Mouse (Mus musculus) heart, adult 2 months (tissue): ENCODE measurements around the gene Clrn1.

ENCODE experiments used
- CTCF ChIP-seq: fragments of 200-600 bp; IDR thresholded peaks from 2 replicates; pipeline ENCODE4 v1.8.1; 2022; ENCODE audit warnings: antibody characterized with exemption, mild to moderate bottlenecking, moderate library complexity
- EP300 ChIP-seq: fragments of 200-500 bp; IDR thresholded peaks from 2 replicates; pipeline ENCODE4 v1.6.1; 2011; ENCODE audit warnings: low read depth, low read length, control low read depth; ENCODE audit not compliant: insufficient read depth
- POLR2A ChIP-seq: fragments of 200-500 bp; IDR thresholded peaks from 2 replicates; pipeline ENCODE4 v1.6.1; 2011; ENCODE audit warnings: mild to moderate bottlenecking, low read depth, low read length, control low read depth; ENCODE audit not compliant: insufficient read depth

DNA sequence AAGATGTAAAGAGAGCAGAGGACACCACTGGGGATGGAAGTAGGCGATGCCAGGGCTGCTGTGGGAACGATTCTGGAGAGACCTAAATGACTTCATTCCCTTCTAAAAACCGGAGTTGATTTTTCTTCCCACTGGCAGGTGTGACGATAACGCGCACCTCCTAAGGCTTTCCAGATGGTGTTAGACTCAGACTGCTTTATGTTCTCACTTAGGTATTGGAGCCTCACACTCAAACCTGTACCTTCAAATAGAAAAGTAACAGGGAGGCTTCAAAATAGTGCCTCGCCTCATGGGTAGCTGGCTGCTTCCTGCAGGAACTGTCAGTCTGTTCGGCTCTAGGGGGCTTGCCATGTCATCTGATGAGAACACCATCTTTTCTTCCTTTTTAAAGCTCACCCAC lies 86.9 kb downstream of the Clrn1 start:
- TF ChIP-seq CTCF: no peak
- TF ChIP-seq POLR2A: no peak
- TF ChIP-seq EP300: no peak
